In the genomic region with DNA sequence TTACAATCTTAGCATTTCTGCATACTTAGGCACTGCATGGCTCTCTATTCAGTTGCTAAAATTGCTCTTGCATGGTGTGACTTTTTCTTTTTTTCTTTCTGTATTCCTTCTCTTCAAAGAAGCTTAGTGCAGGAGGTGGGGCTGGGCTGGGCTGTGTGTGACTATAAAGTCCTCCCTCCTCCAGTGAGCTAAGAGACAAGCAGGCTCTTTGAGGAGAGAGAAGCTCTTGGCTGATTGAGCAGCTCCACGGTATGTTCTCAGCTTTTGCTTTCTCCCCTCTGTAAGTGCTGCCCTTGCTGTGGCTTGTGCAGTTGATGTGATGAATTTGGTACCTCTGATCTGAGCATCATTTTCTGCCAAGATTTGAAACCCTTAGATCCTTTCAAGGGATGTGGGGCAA, we compare ENCODE assay signal across 18 mouse cellular contexts. TPM values are rescaled to one million over a fixed set of nuclear protein-coding genes. Genes with fewer than 3 reads are reported as not detected.
DNase-seq lines count a peak whose midpoint lies in the region; ATAC-seq and TF ChIP-seq lines count a peak whose summit lies in the region.
"Had no signal": no experiment of that assay in that cellular context is flagged by ENCODE, and none has a peak within 500 bp of the region (broad histone marks: within the 10 kb centered on the region; RNA-seq: fewer than 3 reads in every experiment).

No protein-coding gene starts in this region.

- no peak for TF ChIP-seq POLR2A in lung, adult 2 months (IDR thresholded peaks at IDR 0.05; ENCODE audit: borderline replicate concordance, extremely low read depth, low read depth, low read length)

- no peak overlapping the region for H3K9ac ChIP-seq in lung, embryonic 14.5 days
- H3K9ac ChIP-seq in embryonic facial prominence, embryonic 11.5 days (replicated peaks; ENCODE audit: low read length) = no peak overlapping the region
- H3K9ac ChIP-seq: neural tube, embryonic 13.5 days; stomach, embryonic 15.5 days had no signal

- no peak overlapping the region for H3K27ac ChIP-seq in lung, embryonic 14.5 days (ENCODE audit: low read depth)
- H3K27ac ChIP-seq in embryonic facial prominence, embryonic 11.5 days (replicated peaks; ENCODE audit: low read depth, low read length) = no peak overlapping the region
- H3K27ac ChIP-seq: layer of hippocampus, adult 2 months; neural tube, embryonic 13.5 days; stomach, embryonic 15.5 days had no signal

- no peaks in the 10 kb centered on the region for H3K27me3 ChIP-seq in lung, embryonic 14.5 days (ENCODE audit: insufficient read depth, low read length)
- no peaks in the 10 kb centered on the region for H3K27me3 ChIP-seq in embryonic facial prominence, embryonic 11.5 days (ENCODE audit: control insufficient read depth, insufficient read depth, low read length)
- H3K27me3 ChIP-seq: megakaryocyte, embryonic 14.5 days; neural tube, embryonic 13.5 days; stomach, embryonic 15.5 days had no signal

- H3K4me3 ChIP-seq in lung, embryonic 14.5 days (ENCODE audit: low read depth, low read length) = no peak overlapping the region
- H3K4me3 ChIP-seq in lung, adult 2 months (replicated peaks; ENCODE audit: extremely low read depth, low read depth, low read length) = no peak overlapping the region
- no peak overlapping the region for H3K4me3 ChIP-seq in embryonic facial prominence, embryonic 11.5 days (ENCODE audit: low read depth, low read length)
- H3K4me3 ChIP-seq: layer of hippocampus, adult 2 months; megakaryocyte, embryonic 14.5 days; neural tube, embryonic 13.5 days; stomach, embryonic 15.5 days had no signal

- H3K4me1 ChIP-seq in lung, embryonic 14.5 days (ENCODE audit: insufficient read depth) = no peaks in the 10 kb centered on the region
- no peaks in the 10 kb centered on the region for H3K4me1 ChIP-seq in lung, adult 2 months (ENCODE audit: control insufficient read depth, insufficient read depth, low read length)
- H3K4me1 ChIP-seq in embryonic facial prominence, embryonic 11.5 days (ENCODE audit: control insufficient read depth, insufficient read depth, low read length) = no peaks in the 10 kb centered on the region
- H3K4me1 ChIP-seq: megakaryocyte, embryonic 14.5 days; neural tube, embryonic 13.5 days; stomach, embryonic 15.5 days had no signal

- WGBS in lung, embryonic 14.5 days = 54% methylated on average over 1 of the region's 1 CpGs
- 50% methylated on average over 1 of the region's 1 CpGs for WGBS in lung, adult 2 months
- WGBS in embryonic facial prominence, embryonic 11.5 days = 59% methylated on average over 1 of the region's 1 CpGs

- H3K9me3 ChIP-seq in lung, embryonic 14.5 days (ENCODE audit: low read depth, low read length) = peaks cover 39% of the 10 kb centered on the region
- peaks cover 58% of the 10 kb centered on the region for H3K9me3 ChIP-seq in embryonic facial prominence, embryonic 11.5 days (replicated peaks; ENCODE audit: control insufficient read depth, low read length)
- H3K9me3 ChIP-seq: G1E; stomach, embryonic 15.5 days had no signal

- no peak for TF ChIP-seq CTCF in lung, embryonic 14.5 days (IDR thresholded peaks at IDR 0.05; ENCODE audit: low read depth)
- TF ChIP-seq CTCF in lung, adult 2 months (IDR thresholded peaks at IDR 0.05; ENCODE audit: insufficient read depth, low read length) = no peak

- H3K36me3 ChIP-seq in lung, embryonic 14.5 days (ENCODE audit: insufficient read depth) = no peaks in the 10 kb centered on the region
- no peaks in the 10 kb centered on the region for H3K36me3 ChIP-seq in embryonic facial prominence, embryonic 11.5 days (replicated peaks; ENCODE audit: control insufficient read depth, insufficient read depth, low read depth, low read length)
- H3K36me3 ChIP-seq: G1E; neural tube, embryonic 13.5 days; stomach, embryonic 15.5 days had no signal

- ATAC-seq in lung, embryonic 14.5 days (ENCODE audit: insufficient read depth) = no peak
- no peak for ATAC-seq in embryonic facial prominence, embryonic 11.5 days (replicated peaks; ENCODE audit: insufficient number of reproducible peaks, low FRiP score, low TSS enrichment, low read depth)

- peak; percentile 2 for DNase-seq in lung, embryonic 14.5 days
- DNase-seq in lung, adult 2 months = no peak
- DNase-seq in NIH3T3 (ENCODE audit: low read depth) = peak; percentile 4
- DNase-seq in embryonic facial prominence, embryonic 11.5 days (ENCODE audit: low spot score) = peak; percentile 4
- DNase-seq in skeletal muscle tissue, adult 2 months (ENCODE audit: low read depth, low spot score) = peak; percentile 3
- no peak for DNase-seq in layer of hippocampus, adult 8-10 months (ENCODE audit: low spot score in 2 of 2)
- no peak for DNase-seq in right cerebral cortex, postnatal 4 days
- DNase-seq: adrenal gland, adult 2 months; gastrocnemius, postnatal 14 days; kidney, adult 18-20 months; lung, adult 18-20 months; right cerebral cortex, postnatal 14 days had no signal

- no peak overlapping the region for H3K4me2 ChIP-seq in lung, embryonic 14.5 days
- no peak overlapping the region for H3K4me2 ChIP-seq in embryonic facial prominence, embryonic 11.5 days (ENCODE audit: low read depth, low read length)
- H3K4me2 ChIP-seq: neural tube, embryonic 13.5 days; stomach, embryonic 15.5 days had no signal

RNA-seq across cellular contexts. Expression of a gene that starts 29.1 kb away (rescaled TPM):
- 0.18 TPM in 1 of 2 replicates, not detected in the other for polyA plus RNA-seq in lung, embryonic 14.5 days (2014; fragmentation: Nextera tagmentation; extraction: Ambion mirVana)
- not detected in 2 replicates for polyA plus RNA-seq in lung, adult 2 months (2012; rRNA removed)
- not detected in 2 replicates for polyA plus RNA-seq in embryonic facial prominence, embryonic 11.5 days (2014; fragmentation: Nextera tagmentation; extraction: Ambion mirVana)
- total RNA-seq in layer of hippocampus, adult 8-10 months (2022) = under 1 TPM in 2 of 4 experiments, not detected in 2; 0.09 to 0.22 TPM
- total RNA-seq: adrenal gland, adult 2 months; G1E; gastrocnemius, postnatal 14 days had no signal
- polyA plus RNA-seq: adrenal gland, adult 2 months; G1E; heart, postnatal 0 days; stomach, embryonic 15.5 days had no signal

RNA-seq across cellular contexts. Expression of a gene that starts 29.1 kb away (rescaled TPM):
- polyA plus RNA-seq in lung, embryonic 14.5 days (2014; fragmentation: Nextera tagmentation; extraction: Ambion mirVana) = 215 and 225 TPM in 2 replicates
- 29.4 and 32.1 TPM in 2 replicates for polyA plus RNA-seq in lung, adult 2 months (2012; rRNA removed)
- 139 and 152 TPM in 2 replicates for polyA plus RNA-seq in embryonic facial prominence, embryonic 11.5 days (2014; fragmentation: Nextera tagmentation; extraction: Ambion mirVana)
- total RNA-seq in layer of hippocampus, adult 8-10 months (2022) = 10 to 100 TPM; 34.5 to 51.6 (median 42.5) TPM

Comparison
In these comparisons a context has a peak if more than half of its experiments do, and no peak if none do; other contexts are left out.
1. DNase-seq: peak in lung, embryonic 14.5 days (single experiment), NIH3T3 (single experiment), embryonic facial prominence, embryonic 11.5 days (single experiment) and skeletal muscle tissue, adult 2 months (single experiment); none in lung, adult 2 months (single experiment), layer of hippocampus, adult 8-10 months (0 of 2) and right cerebral cortex, postnatal 4 days (single experiment).